Mouse (Mus musculus) intestine, postnatal 0 days (tissue): ENCODE results near the gene Ifnlr1. TPM values are rescaled to one million over a fixed set of nuclear protein-coding genes. Genes with fewer than 3 reads are reported as not detected.
"Not testable (repeated sequence)": the region's sequence is repeated elsewhere in the genome, so short reads cannot be mapped to it uniquely, and the experiment has no call there.

Source experiments
- ATAC-seq: fragments of 200-750 bp; cut with Nextera tagmentation; 2 replicates; pipeline ENCODE4 v1.8.0; 2017; ENCODE audit warnings: mild to moderate bottlenecking, moderate TSS enrichment, moderate library complexity
- H3K27ac ChIP-seq: fragments of 300-500 bp; sonication (generic); 2 replicates; pipeline ENCODE4 v1.5.1; 2014; ENCODE audit warnings: mild to moderate bottlenecking, low read depth, low read length, moderate library complexity
- H3K27me3 ChIP-seq: fragments of 300-500 bp; sonication (generic); replicated peaks from 2 replicates; pipeline ENCODE4 v1.6.1; 2014; ENCODE audit warnings: low read length, mixed read lengths; ENCODE audit not compliant: control insufficient read depth, insufficient read depth
- H3K36me3 ChIP-seq: fragments of 300-500 bp; sonication (generic); 2 replicates; pipeline ENCODE4 v1.6.1; 2014; ENCODE audit warnings: mild to moderate bottlenecking, moderate library complexity; ENCODE audit not compliant: control insufficient read depth, insufficient read depth
- H3K4me1 ChIP-seq: fragments of 300-500 bp; sonication (generic); replicated peaks from 2 replicates; pipeline ENCODE4 v1.6.1; 2014; ENCODE audit warnings: antibody characterized with exemption, low read length, mixed read lengths; ENCODE audit not compliant: control insufficient read depth, insufficient read depth
- H3K4me2 ChIP-seq: fragments of 300-500 bp; sonication (generic); replicated peaks from 2 replicates; pipeline ENCODE4 v1.6.1; 2014; ENCODE audit warnings: low read depth, mild to moderate bottlenecking, moderate library complexity
- H3K4me3 ChIP-seq: fragments of 300-500 bp; sonication (generic); 2 replicates; pipeline ENCODE4 v1.5.1; 2014; ENCODE audit warnings: low read depth, low read length
- H3K9ac ChIP-seq: fragments of 300-500 bp; sonication (generic); 2 replicates; pipeline ENCODE4 v1.6.1; 2014; ENCODE audit warnings: mild to moderate bottlenecking, low read depth, low read length
- H3K9me3 ChIP-seq: fragments of 300-500 bp; sonication (generic); 2 replicates; pipeline ENCODE4 v1.6.1; 2016; ENCODE audit warnings: mixed run types; ENCODE audit not compliant: control insufficient read depth
- CTCF ChIP-seq: sonication (generic); IDR thresholded peaks from 2 replicates; pipeline ENCODE4 v1.5.1; 2016; ENCODE audit warnings: low read depth, mild to moderate bottlenecking, control low read depth, antibody characterized with exemption, moderate library complexity
- WGBS: fragments of 180-500 bp; shearing (Covaris S2); extraction: QIAGEN DNeasy Blood & Tissue Kit; methylation state at CpG from one replicate; pipeline ENCODE4 v1.1.7; 2014; 5-methylcytosine and 5-hydroxymethylcytosine counted together
- polyA plus RNA-seq: library from polyadenylated mRNA; unstranded; fragments of >200 nt; fragmentation: Nextera tagmentation; extraction: Ambion mirVana; gene quantifications from 2 replicates; pipeline ENCODE4 v1.2.1, GENCODE M21; 2015

Ifnlr1 gene
- 5.5 and 5.9 TPM in 2 replicates for polyA plus RNA-seq

GRCm38 (mm10) chr4:135685906-135686567 is at the start of gene Ifnlr1:
Gene Ifnlr1, plus strand, starts transcription at chr4:135686287.
- no peaks in the 10 kb centered on the region for H3K9me3 ChIP-seq
- H3K4me1 ChIP-seq, result no peaks in the 10 kb centered on the region; the same call in 1 of the 2 replicates
- peak within 1 kb of the TSS; percentile 64 for H3K4me3 ChIP-seq
- peak within 1 kb of the TSS; percentile 83 for H3K27ac ChIP-seq
- WGBS, result under 1% methylated on average over 41 of the region's 41 CpGs
- peak within 1 kb of the TSS; percentile 53 for H3K9ac ChIP-seq
- ATAC-seq, result peak; percentile 71
- no peaks in the 10 kb centered on the region for H3K27me3 ChIP-seq
- peak within 1 kb of the TSS; percentile 83 for H3K4me2 ChIP-seq
- no peaks in the 10 kb centered on the region for H3K36me3 ChIP-seq
- no peak for TF ChIP-seq CTCF

GRCm38 (mm10) chr4:135641302-135642079 is 44.6 kb upstream of the Ifnlr1 start:
- 73% methylated on average over 8 of the region's 8 CpGs for WGBS
- H3K27ac ChIP-seq, result not testable (repeated sequence)

GRCm38 (mm10) chr4:135645022-135645637 is 41.0 kb upstream of the Ifnlr1 start:
- peaks cover 5% of the 10 kb centered on the region; the same call in 1 of the 2 replicates for H3K4me1 ChIP-seq
- no peaks in the 10 kb centered on the region for H3K9me3 ChIP-seq
- ATAC-seq, result peak; percentile 63; the same call in 1 of the 2 replicates
- no peak for TF ChIP-seq CTCF
- no peak overlapping the region for H3K27ac ChIP-seq
- WGBS, result 28% methylated on average over 12 of the region's 12 CpGs
- H3K36me3 ChIP-seq, result no peaks in the 10 kb centered on the region
- H3K4me3 ChIP-seq, result no peak overlapping the region
- no peak overlapping the region for H3K9ac ChIP-seq
- H3K4me2 ChIP-seq, result peak overlapping the region; percentile 18; the same call in 1 of the 2 replicates
- no peaks in the 10 kb centered on the region for H3K27me3 ChIP-seq

More at GRCm38 (mm10) chr4:135641302-135642079, 44.6 kb upstream of the Ifnlr1 start:
- ATAC-seq, H3K4me1 ChIP-seq, H3K4me2 ChIP-seq, H3K27me3 ChIP-seq, H3K9me3 ChIP-seq, H3K9ac ChIP-seq, H3K4me3 ChIP-seq, H3K36me3 ChIP-seq: not testable (repeated sequence)

GRCm38 (mm10) chr4:135652966-135653607 is 33.0 kb upstream of the Ifnlr1 start:
- Histone ChIP-seq H3K4me3 (no peak overlapping the region), H3K9me3 (no peaks in the 10 kb centered on the region), H3K4me2 (no peak overlapping the region), H3K4me1 (peaks cover under 1% of the 10 kb centered on the region), H3K27me3 (no peaks in the 10 kb centered on the region), H3K36me3 (no peaks in the 10 kb centered on the region), H3K9ac (no peak overlapping the region), H3K27ac (no peak overlapping the region)
- 52% methylated on average over 11 of the region's 11 CpGs for WGBS
- ATAC-seq, result no peak
- no peak for TF ChIP-seq CTCF

GRCm38 (mm10) chr4:135653956-135654355 is 32.1 kb upstream of the Ifnlr1 start:
- no peaks in the 10 kb centered on the region for H3K9me3 ChIP-seq
- H3K9ac ChIP-seq, result no peak overlapping the region
- no peaks in the 10 kb centered on the region for H3K36me3 ChIP-seq
- WGBS, result 93% methylated on average over 7 of the region's 7 CpGs
- no peak for ATAC-seq
- no peak overlapping the region for H3K27ac ChIP-seq
- peaks cover 3% of the 10 kb centered on the region for H3K4me1 ChIP-seq
- H3K4me3 ChIP-seq, result no peak overlapping the region
- no peaks in the 10 kb centered on the region for H3K27me3 ChIP-seq
- no peak overlapping the region for H3K4me2 ChIP-seq
- no peak for TF ChIP-seq CTCF

- no peak overlapping the region for H3K4me3 ChIP-seq
- no peaks in the 10 kb centered on the region for H3K9me3 ChIP-seq
- H3K36me3 ChIP-seq, result no peaks in the 10 kb centered on the region
- ATAC-seq, result no peak
- no peak overlapping the region for H3K27ac ChIP-seq
- WGBS, result 50% methylated on average over 7 of the region's 7 CpGs
- H3K27me3 ChIP-seq, result no peaks in the 10 kb centered on the region
- TF ChIP-seq CTCF, result no peak
- H3K4me1 ChIP-seq, result peaks cover 3% of the 10 kb centered on the region
- no peak overlapping the region for H3K4me2 ChIP-seq
- no peak overlapping the region for H3K9ac ChIP-seq
Measured at GRCm38 (mm10) chr4:135655499-135655898, 30.6 kb upstream of the Ifnlr1 start.
